Mouse (Mus musculus) spleen, adult 12 weeks (tissue): ENCODE measurements at regions not wholly inside any gene's neighbourhood (a gene's known extent, or its start where the extent isn't known, plus 50 kb on each side); places are given as distances from the start of the nearest gene placed in this dataset.

Experiments
- DNase-seq: peaks from one replicate; pipeline ENCODE4 v3.0.0; 2022; ENCODE audit warnings: low spot score

GRCm38 (mm10) chr4:62890588-62891580, 74.5 kb upstream of the Zfp618 start:
- no peak for DNase-seq

- no peak for DNase-seq
Observed at GRCm38 (mm10) chr4:62912891-62913290, 52.5 kb upstream of the Zfp618 start.
